8 mouse cellular contexts compared by ENCODE assay signal in the genomic region with DNA sequence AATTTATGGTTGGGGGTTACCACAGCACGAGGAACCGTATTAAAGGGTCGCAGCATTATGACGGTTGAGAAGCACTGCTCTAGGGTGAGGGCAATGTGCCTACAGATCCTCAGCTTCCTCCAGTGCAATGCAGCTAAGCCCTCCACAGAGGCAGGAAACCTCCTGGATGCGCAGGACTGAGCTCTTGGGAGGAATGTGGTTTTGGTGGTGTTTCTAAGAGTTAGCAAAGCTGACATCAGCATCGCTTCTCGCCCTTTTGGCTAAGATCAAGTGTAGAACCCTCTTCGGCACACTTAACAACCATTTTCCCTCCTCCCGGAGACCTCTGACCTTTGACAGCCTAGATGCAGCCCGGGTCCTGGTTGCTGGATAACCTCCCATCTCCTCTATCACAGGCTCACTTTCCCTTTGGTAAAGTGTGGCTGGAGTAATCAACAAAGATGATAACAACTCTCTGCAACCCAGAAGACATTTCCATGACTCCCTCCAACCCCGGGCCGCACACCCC. TPM values are rescaled to one million over a fixed set of nuclear protein-coding genes. Genes with fewer than 3 reads are reported as not detected.
A peak's percentile ranks its signal among the peaks of the same experiment; 100 is the strongest.
DNase-seq lines count a peak whose midpoint lies in the region; ATAC-seq and TF ChIP-seq lines count a peak whose summit lies in the region.

No protein-coding gene starts in this region.

- peaks cover 15% of the 10 kb centered on the region for H3K27me3 ChIP-seq in lung, postnatal 0 days (replicated peaks; ENCODE audit: insufficient read depth, low read length)
- H3K27me3 ChIP-seq in forebrain, embryonic 13.5 days, result peaks cover 38% of the 10 kb centered on the region
- H3K27me3 ChIP-seq in limb, embryonic 11.5 days (ENCODE audit: control insufficient read depth, insufficient read depth, low read length), result peaks cover 25% of the 10 kb centered on the region
- no peaks in the 10 kb centered on the region for H3K27me3 ChIP-seq in small intestine, adult 2 months (ENCODE audit: control insufficient read depth, insufficient read depth, low read length)

- no peaks in the 10 kb centered on the region for H3K4me1 ChIP-seq in lung, postnatal 0 days (ENCODE audit: insufficient read depth, low read depth, low read length)
- H3K4me1 ChIP-seq in forebrain, embryonic 13.5 days, result peaks cover 12% of the 10 kb centered on the region
- 0 out of 2 replicates have a peak, but pooled peaks cover 2% of the 10 kb centered on the region for H3K4me1 ChIP-seq in limb, embryonic 11.5 days (ENCODE audit: control insufficient read depth, insufficient read depth, low read length)
- peaks cover 12% of the 10 kb centered on the region for H3K4me1 ChIP-seq in small intestine, adult 2 months (ENCODE audit: control insufficient read depth, insufficient read depth, insufficient read length, low read length)

- no peak for TF ChIP-seq EP300 in lung, postnatal 0 days (IDR thresholded peaks at IDR 0.05)

- 31% methylated on average over 12 of the region's 12 CpGs for WGBS in lung, postnatal 0 days
- 38% methylated on average over 12 of the region's 12 CpGs for WGBS in forebrain, embryonic 13.5 days
- WGBS in limb, embryonic 11.5 days, result 32% methylated on average over 12 of the region's 12 CpGs
- WGBS in small intestine, adult 2 months, result 48% methylated on average over 12 of the region's 12 CpGs

- no peaks in the 10 kb centered on the region for H3K9me3 ChIP-seq in lung, postnatal 0 days (ENCODE audit: low read length)
- H3K9me3 ChIP-seq in forebrain, embryonic 13.5 days (replicated peaks), result no peaks in the 10 kb centered on the region
- H3K9me3 ChIP-seq in limb, embryonic 11.5 days (ENCODE audit: control insufficient read depth, low read length), result no peaks in the 10 kb centered on the region

- H3K4me3 ChIP-seq in lung, postnatal 0 days (ENCODE audit: low read depth, low read length), result peak overlapping the region; percentile 41
- peak overlapping the region; percentile 36 for H3K4me3 ChIP-seq in forebrain, embryonic 13.5 days
- H3K4me3 ChIP-seq in limb, embryonic 11.5 days (ENCODE audit: low read depth, low read length), result peak overlapping the region; percentile 36
- H3K4me3 ChIP-seq in small intestine, adult 2 months (ENCODE audit: low read depth, low read length), result peak overlapping the region; percentile 68

- TF ChIP-seq POLR2A in small intestine, adult 2 months (IDR thresholded peaks at IDR 0.05; ENCODE audit: low read depth, low read length), result no peak

- ATAC-seq in lung, postnatal 0 days, result no peak
- ATAC-seq in forebrain, embryonic 13.5 days, result no peak
- ATAC-seq in limb, embryonic 11.5 days (ENCODE audit: insufficient number of reproducible peaks, low FRiP score, low TSS enrichment, low read depth), result no peak

- no peak overlapping the region for H3K27ac ChIP-seq in lung, postnatal 0 days (ENCODE audit: low read length)
- no peak overlapping the region for H3K27ac ChIP-seq in forebrain, embryonic 13.5 days
- H3K27ac ChIP-seq in limb, embryonic 11.5 days (replicated peaks; ENCODE audit: low read depth, low read length), result no peak overlapping the region
- no peak overlapping the region for H3K27ac ChIP-seq in small intestine, adult 2 months (ENCODE audit: insufficient read depth, low read depth, low read length)

- no peak for DNase-seq in lung, postnatal 0 days (ENCODE audit: low spot score)
- no peak for DNase-seq in lung, postnatal 10 days
- DNase-seq in limb, embryonic 11.5 days (ENCODE audit: low spot score), result no peak
- DNase-seq in MN1 (ENCODE audit: low spot score), result no peak
- no peak for DNase-seq in adrenal gland, postnatal 4 days (ENCODE audit: low spot score in 2 of 2)
- no peak for DNase-seq in frontal cortex, postnatal 10 days (ENCODE audit: low spot score in 2 of 2)

- no peaks in the 10 kb centered on the region for H3K36me3 ChIP-seq in lung, postnatal 0 days (ENCODE audit: insufficient read depth, low read length)
- H3K36me3 ChIP-seq in forebrain, embryonic 13.5 days (ENCODE audit: poor library complexity, severe bottlenecking), result no peaks in the 10 kb centered on the region
- H3K36me3 ChIP-seq in limb, embryonic 11.5 days (ENCODE audit: control insufficient read depth, insufficient read depth, low read length), result no peaks in the 10 kb centered on the region
- no peaks in the 10 kb centered on the region for H3K36me3 ChIP-seq in small intestine, adult 2 months (ENCODE audit: control insufficient read depth, insufficient read depth, low read length)

- no peak for TF ChIP-seq CTCF in lung, postnatal 0 days (IDR thresholded peaks at IDR 0.05)
- no peak for TF ChIP-seq CTCF in small intestine, adult 2 months (IDR thresholded peaks at IDR 0.05; ENCODE audit: extremely low read depth, insufficient read length, insufficient replicate concordance, low read depth, low read length)

- peak overlapping the region; percentile 69 for H3K4me2 ChIP-seq in lung, postnatal 0 days (replicated peaks; ENCODE audit: low read depth, low read length)
- H3K4me2 ChIP-seq in forebrain, embryonic 13.5 days, result peak overlapping the region; percentile 67
- peak overlapping the region; percentile 68 for H3K4me2 ChIP-seq in limb, embryonic 11.5 days (ENCODE audit: low read depth, severe bottlenecking)

- H3K9ac ChIP-seq in lung, postnatal 0 days (replicated peaks; ENCODE audit: low read depth), result 0 out of 2 replicates have a peak overlapping the region, but pooled peaks have one; percentile 8
- H3K9ac ChIP-seq in forebrain, embryonic 13.5 days, result peak overlapping the region; percentile 51; the same call in 1 of the 2 replicates
- H3K9ac ChIP-seq in limb, embryonic 11.5 days (ENCODE audit: low read length), result no peak overlapping the region

RNA-seq across cellular contexts. Expression of gene Susd3, which starts 1.2 kb away (rescaled TPM):
- 2.5 TPM in 2 replicates for polyA plus RNA-seq in lung, postnatal 0 days (2015; fragmentation: Nextera tagmentation; extraction: Ambion mirVana)
- polyA plus RNA-seq in forebrain, embryonic 13.5 days (2015; fragmentation: Nextera tagmentation; extraction: Ambion mirVana), result 0.37 and 0.66 TPM in 2 replicates
- polyA plus RNA-seq in limb, embryonic 11.5 days (2014; fragmentation: Nextera tagmentation; extraction: Ambion mirVana), result 0.52 and 1.2 TPM in 2 replicates
- 3.2 and 5.1 TPM in 2 replicates for polyA plus RNA-seq in small intestine, adult 2 months (2012; rRNA removed)
- 10 to 100 TPM in 1 of 2 experiments, 1 to 10 TPM in 1; 8.2 to 11.3 TPM for total RNA-seq in adrenal gland, postnatal 4 days (2021)

RNA-seq across cellular contexts. Expression of gene Card19, which starts 31.4 kb away (rescaled TPM):
- polyA plus RNA-seq in lung, postnatal 0 days (2015; fragmentation: Nextera tagmentation; extraction: Ambion mirVana), result 90.4 and 112 TPM in 2 replicates
- polyA plus RNA-seq in forebrain, embryonic 13.5 days (2015; fragmentation: Nextera tagmentation; extraction: Ambion mirVana), result 12.0 and 16.1 TPM in 2 replicates
- 32.9 and 34.2 TPM in 2 replicates for polyA plus RNA-seq in limb, embryonic 11.5 days (2014; fragmentation: Nextera tagmentation; extraction: Ambion mirVana)
- polyA plus RNA-seq in small intestine, adult 2 months (2012; rRNA removed), result 107 and 237 TPM in 2 replicates
- total RNA-seq in adrenal gland, postnatal 4 days (2021), result 10 to 100 TPM; 48.9 to 62.7 TPM
